Mouse (Mus musculus) ES-Bruce4 (cell line): ENCODE data around the gene Pcp4l1. TPM values are rescaled to one million over a fixed set of nuclear protein-coding genes. Genes with fewer than 3 reads are reported as not detected.
"Not testable (repeated sequence)": the region's sequence is repeated elsewhere in the genome, so short reads cannot be mapped to it uniquely, and the experiment has no call there.

Source experiments
- H3K27ac ChIP-seq: 2 replicates; pipeline ENCODE4 v1.5.1; 2012; ENCODE audit warnings: low read length, inconsistent platforms; ENCODE audit not compliant: insufficient read depth
- H3K27me3 ChIP-seq: 2 replicates; pipeline ENCODE4 v1.6.1; 2012; ENCODE audit warnings: mild to moderate bottlenecking, low read length, inconsistent platforms; ENCODE audit not compliant: control insufficient read depth, poor library complexity, insufficient read depth, severe bottlenecking
- H3K36me3 ChIP-seq: 2 replicates; pipeline ENCODE4 v1.6.1; 2012; ENCODE audit warnings: inconsistent platforms, mild to moderate bottlenecking, low read length, moderate library complexity; ENCODE audit not compliant: control insufficient read depth, poor library complexity, insufficient read depth, severe bottlenecking
- H3K4me1 ChIP-seq: one replicate; pipeline ENCODE4 v1.8.1; 2011; ENCODE audit warnings: low read length; ENCODE audit not compliant: control insufficient read depth, insufficient read depth
- H3K4me3 ChIP-seq: 2 replicates; pipeline ENCODE4 v1.5.1; 2011; ENCODE audit warnings: low read depth, mild to moderate bottlenecking, low read length
- H3K9ac ChIP-seq: 2 replicates; pipeline ENCODE4 v1.6.1; 2012; ENCODE audit warnings: low read depth, mild to moderate bottlenecking, inconsistent platforms; ENCODE audit not compliant: poor library complexity, severe bottlenecking
- H3K9me3 ChIP-seq: replicated peaks from 2 replicates; pipeline ENCODE4 v1.6.1; 2012; ENCODE audit warnings: mild to moderate bottlenecking, low read length, inconsistent platforms; ENCODE audit not compliant: control insufficient read depth, poor library complexity, insufficient read depth, severe bottlenecking
- CTCF ChIP-seq: IDR thresholded peaks from one replicate; pipeline ENCODE4 v1.8.1; 2011; ENCODE audit warnings: low read depth, low read length
- EP300 ChIP-seq: IDR thresholded peaks from 2 replicates; pipeline ENCODE4 v1.6.1; 2011; ENCODE audit warnings: low read depth, low read length; ENCODE audit not compliant: insufficient read depth
- POLR2A ChIP-seq: IDR thresholded peaks from one replicate; pipeline ENCODE4 v1.8.1; 2011; ENCODE audit warnings: low read length; ENCODE audit not compliant: insufficient read depth
- polyA plus RNA-seq: library from polyadenylated mRNA; stranded (reverse); fragments of >200 nt; gene quantifications from 2 replicates; pipeline ENCODE4 v1.2.4, GENCODE M21; 2011; ENCODE audit warnings: low read depth; ENCODE audit not compliant: missing spikeins, insufficient read depth, insufficient read length

The Pcp4l1 gene
- polyA plus RNA-seq = 0.37 and 0.70 TPM in 2 replicates

DNA sequence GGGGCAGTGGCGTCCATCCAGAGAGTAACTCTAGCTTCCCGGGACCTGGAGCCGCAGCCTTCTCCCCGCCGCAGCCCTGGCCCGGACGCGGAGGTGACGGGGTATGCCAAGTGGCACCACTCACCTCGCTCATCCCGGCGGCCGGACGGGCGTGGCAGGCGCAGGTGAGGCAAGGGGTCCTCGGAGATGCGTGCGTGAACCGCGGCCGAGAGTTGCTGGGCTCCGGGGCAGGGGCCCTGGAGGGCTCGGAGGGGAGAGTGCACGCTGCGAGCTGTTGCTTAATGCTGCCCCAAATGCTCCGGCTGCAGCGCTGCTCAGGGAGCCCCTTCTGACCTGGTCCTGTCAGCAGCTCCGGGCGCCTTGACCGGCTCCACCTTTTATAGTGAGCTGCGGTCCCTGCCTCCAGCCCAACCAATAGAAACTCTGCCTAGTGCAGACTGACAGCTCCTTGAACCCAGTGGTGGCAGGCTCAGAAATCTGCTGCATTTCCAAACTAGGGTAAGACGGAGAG is at the start of gene Pcp4l1:
Gene Pcp4l1 (minus strand): TSS at position 382 of the 511 bp plus-strand sequence.
- no peak for TF ChIP-seq CTCF
- Histone ChIP-seq H3K9ac (peak within 1 kb of the TSS; percentile 29; the same call in 1 of the 2 replicates), H3K36me3 (no peaks in the 10 kb centered on the region), H3K4me1 (no peaks in the 10 kb centered on the region), H3K27ac (no peak within 1 kb of the TSS), H3K27me3 (no peaks in the 10 kb centered on the region; the same call in 1 of the 2 replicates), H3K9me3 (no peaks in the 10 kb centered on the region), H3K4me3 (peak within 1 kb of the TSS; percentile 75)

DNA sequence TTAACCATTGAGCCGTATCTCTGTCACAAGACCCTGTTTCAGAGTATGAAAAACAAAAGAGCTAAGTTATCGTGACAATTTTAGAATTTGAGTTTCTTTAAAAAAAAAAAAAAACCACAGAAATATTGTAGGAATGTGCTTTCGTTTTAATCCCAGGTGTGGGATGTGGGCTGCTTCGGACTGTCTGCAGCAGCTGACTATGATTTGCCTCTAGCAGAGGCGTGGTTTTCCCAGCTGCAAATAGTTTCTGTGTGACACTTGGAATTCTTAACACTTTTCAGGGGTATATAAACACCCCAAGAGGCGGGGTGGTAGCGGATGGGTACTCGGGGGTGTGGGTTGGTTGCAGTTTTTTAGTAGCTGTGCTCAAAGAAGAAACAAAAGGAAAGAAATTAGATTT is 49.3 kb upstream of the Pcp4l1 start:
- Histone ChIP-seq H3K9ac (no peak overlapping the region), H3K4me1 (peaks cover 12% of the 10 kb centered on the region), H3K4me3 (no peak overlapping the region), H3K36me3 (peaks cover 17% of the 10 kb centered on the region), H3K27me3 (no peaks in the 10 kb centered on the region), H3K9me3 (no peaks in the 10 kb centered on the region), H3K27ac (no peak overlapping the region)
- no peak for TF ChIP-seq EP300
- no peak for TF ChIP-seq POLR2A
- no peak for TF ChIP-seq CTCF

DNA sequence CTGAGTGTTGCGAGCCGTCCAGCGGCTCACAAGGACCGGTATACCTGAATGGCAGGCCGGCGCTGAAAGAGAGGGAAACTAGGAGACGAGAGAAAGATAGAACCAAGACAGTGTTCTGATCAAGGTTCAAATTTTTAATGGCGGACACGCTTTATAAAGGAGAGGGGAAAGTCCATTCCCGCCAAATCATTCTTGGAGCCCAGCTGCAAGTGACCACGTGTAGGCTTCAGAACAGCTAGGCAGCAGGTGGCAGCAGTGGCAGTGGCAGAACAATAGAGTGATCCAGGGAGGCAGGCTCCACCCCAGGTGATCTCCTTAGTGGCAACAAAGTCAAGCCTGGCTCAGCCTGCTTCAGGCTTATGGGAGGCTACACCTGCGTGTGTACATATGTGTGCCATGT is 45.9 kb upstream of the Pcp4l1 start:
- H3K4me3 ChIP-seq, H3K9ac ChIP-seq, H3K27me3 ChIP-seq, H3K4me1 ChIP-seq, H3K9me3 ChIP-seq, H3K27ac ChIP-seq: not testable (repeated sequence)
- peaks cover 31% of the 10 kb centered on the region for H3K36me3 ChIP-seq

DNA sequence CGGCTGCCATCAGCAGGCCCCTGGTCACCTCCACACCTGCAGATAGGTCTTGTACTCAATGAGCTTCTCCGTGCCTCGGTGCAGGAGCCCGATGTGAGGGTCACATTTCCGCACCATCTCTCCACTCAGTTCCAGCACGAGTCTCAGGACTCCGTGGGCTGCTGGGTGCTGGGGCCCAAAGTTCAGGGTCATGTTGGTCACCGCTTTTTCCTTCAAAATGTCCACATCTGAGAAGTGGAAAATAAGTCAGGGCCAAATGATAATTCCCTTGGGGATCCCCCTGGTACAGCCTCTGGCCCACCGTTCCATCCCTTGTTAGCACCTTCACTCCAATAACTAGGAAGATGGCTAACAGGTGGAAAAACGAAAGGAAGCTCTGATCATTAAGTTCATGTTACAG is 44.8 kb upstream of the Pcp4l1 start:
- peaks cover 4% of the 10 kb centered on the region for H3K4me1 ChIP-seq
- TF ChIP-seq EP300 (no peak), POLR2A (no peak), CTCF (no peak)
- no peaks in the 10 kb centered on the region for H3K9me3 ChIP-seq
- no peak overlapping the region for H3K4me3 ChIP-seq
- peaks cover 40% of the 10 kb centered on the region for H3K36me3 ChIP-seq
- no peak overlapping the region for H3K9ac ChIP-seq
- no peaks in the 10 kb centered on the region for H3K27me3 ChIP-seq
- H3K27ac ChIP-seq = no peak overlapping the region

DNA sequence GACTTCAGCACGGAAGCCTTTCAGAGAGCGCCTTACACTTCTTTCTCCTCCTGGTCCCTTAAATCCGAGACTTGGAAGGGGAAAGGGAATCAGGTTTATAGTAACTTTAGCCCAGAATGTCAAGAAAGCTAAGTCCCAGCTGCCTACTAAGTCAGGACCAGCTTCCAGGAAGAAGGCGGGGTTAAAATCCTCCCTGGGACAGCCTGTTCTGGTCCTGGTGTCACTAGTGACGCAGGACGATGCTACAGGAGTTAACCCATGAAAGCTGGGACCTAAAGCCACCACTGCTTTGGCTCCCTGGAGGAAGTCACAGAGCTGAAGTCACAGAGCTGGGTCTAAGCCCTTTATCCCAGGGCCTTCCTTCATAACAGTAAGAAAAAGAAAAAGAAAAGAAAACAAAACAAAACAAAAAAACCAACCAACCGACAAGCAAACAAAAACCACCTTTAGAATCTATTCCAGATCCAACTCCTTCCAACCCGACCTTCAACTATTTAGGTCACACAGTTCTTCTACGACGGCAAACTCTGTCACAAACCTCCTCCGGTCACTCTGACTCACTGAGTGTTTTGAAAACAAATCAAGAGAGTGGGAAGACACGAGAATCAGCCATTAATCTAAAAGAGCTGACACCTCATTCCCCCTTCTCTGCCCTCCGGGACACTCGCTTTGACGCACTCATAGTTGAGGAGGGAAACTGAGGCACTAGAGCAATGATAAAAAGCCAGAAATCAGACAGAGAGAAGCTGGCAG is 44.1 kb upstream of the Pcp4l1 start:
- Histone ChIP-seq H3K36me3 (peaks cover 43% of the 10 kb centered on the region), H3K4me3 (no peak overlapping the region), H3K9me3 (no peaks in the 10 kb centered on the region), H3K9ac (no peak overlapping the region), H3K27me3 (no peaks in the 10 kb centered on the region), H3K27ac (no peak overlapping the region), H3K4me1 (peaks cover 4% of the 10 kb centered on the region)
- no peak for TF ChIP-seq POLR2A
- no peak for TF ChIP-seq EP300
- no peak for TF ChIP-seq CTCF

DNA sequence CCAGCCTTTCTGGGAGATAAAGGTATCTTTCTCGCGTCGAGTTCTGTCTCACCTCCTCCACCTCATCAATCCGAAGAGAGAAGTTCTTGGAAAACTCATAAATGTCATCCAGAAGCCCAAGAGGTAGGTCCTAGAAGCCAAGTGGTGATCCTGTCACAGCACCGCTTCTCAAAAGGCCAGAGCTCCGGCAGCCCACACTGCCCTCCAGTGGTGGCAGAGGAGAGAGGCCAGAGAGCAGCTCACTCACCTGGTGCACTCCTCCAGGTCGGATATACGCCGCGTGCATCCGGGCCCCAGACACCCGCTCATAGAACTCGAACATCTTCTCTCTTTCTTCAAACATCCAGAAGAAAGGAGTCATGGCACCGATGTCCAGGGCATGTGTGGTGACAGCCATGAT is 42.4 kb upstream of the Pcp4l1 start:
- Histone ChIP-seq H3K4me1 (peaks cover 4% of the 10 kb centered on the region), H3K36me3 (peaks cover 39% of the 10 kb centered on the region), H3K9ac (peak overlapping the region; percentile 42; the same call in 1 of the 2 replicates), H3K27ac (no peak overlapping the region), H3K4me3 (peak overlapping the region; percentile 55), H3K27me3 (no peaks in the 10 kb centered on the region), H3K9me3 (no peaks in the 10 kb centered on the region)
- TF ChIP-seq EP300 (no peak), CTCF (peak; percentile 97)
